Mouse (Mus musculus): ENCODE measurements around the gene Pear1. TPM values are rescaled to one million over a fixed set of nuclear protein-coding genes. Genes with fewer than 3 reads are reported as not detected.
"Not testable (repeated sequence)": the region's sequence is repeated elsewhere in the genome, so short reads cannot be mapped to it uniquely, and the experiment has no call there.

The Pear1 gene
- total RNA-seq (2021): 10 to 100 TPM; 19.5 to 22.5 TPM

- intact Hi-C loops (cut with DNase I); DNase-seq: not testable (repeated sequence)
These were observed at the start of gene Pear1 for GRCm38 (mm10) chr3:87824206-87824605. Gene Pear1 (minus strand): TSS chr3:87824306.

- intact Hi-C loops (cut with DNase I); DNase-seq: not testable (repeated sequence)
These were observed 40.0 kb upstream of the Pear1 start for GRCm38 (mm10) chr3:87864111-87864510.

- DNase-seq: peak; percentile 60 to 64
- intact Hi-C loops (cut with DNase I): loop anchor here (5.0 kb wide), 1 partner anchor 63 kb away; the partner anchor contains the start of genes Insrr and Ntrk1
These were observed 35.7 kb upstream of the Pear1 start for GRCm38 (mm10) chr3:87859813-87860212.

- DNase-seq: no peak
- intact Hi-C loops (cut with DNase I): loop anchor here (5.0 kb wide), 1 partner anchor 60 kb away; the partner anchor contains the start of genes Insrr and Ntrk1
These were observed 33.6 kb upstream of the Pear1 start for GRCm38 (mm10) chr3:87857666-87858065.

GRCm38 (mm10) chr3:87855936-87856335, 31.8 kb upstream of the Pear1 start:
- DNase-seq: peak; percentile 23 to 41

GRCm38 (mm10) chr3:87854795-87855568, 30.9 kb upstream of the Pear1 start:
- peak; percentile 18 to 29 for DNase-seq
- intact Hi-C loops (cut with DNase I): loop anchor here (5.0 kb wide), 1 partner anchor 58 kb away; the partner anchor contains the start of genes Insrr and Ntrk1

More at GRCm38 (mm10) chr3:87855936-87856335, 31.8 kb upstream of the Pear1 start:
- intact Hi-C loops (cut with DNase I): loop anchor here (5.0 kb wide), 1 partner anchor 59 kb away; the partner anchor contains the start of genes Insrr and Ntrk1

GRCm38 (mm10) chr3:87849117-87849516, 25.0 kb upstream of the Pear1 start:
- no peak for DNase-seq
- intact Hi-C loops (cut with DNase I): no loop called here

GRCm38 (mm10) chr3:87847680-87848079, 23.6 kb upstream of the Pear1 start:
- no peak for DNase-seq
- intact Hi-C loops (cut with DNase I): no loop called here

GRCm38 (mm10) chr3:87846650-87847110, 22.6 kb upstream of the Pear1 start, which contains the start of gene Sh2d2a:
Gene Sh2d2a (plus strand): TSS chr3:87846755.
- DNase-seq: no peak
- intact Hi-C loops (cut with DNase I): no loop called here

- intact Hi-C loops (cut with DNase I): no loop called here
- DNase-seq: no peak
These were observed 22.1 kb upstream of the Pear1 start for GRCm38 (mm10) chr3:87846186-87846585.

GRCm38 (mm10) chr3:87844981-87845380, 20.9 kb upstream of the Pear1 start:
- intact Hi-C loops (cut with DNase I): no loop called here
- DNase-seq: no peak

- intact Hi-C loops (cut with DNase I): no loop called here
- no peak for DNase-seq
These were observed 16.8 kb upstream of the Pear1 start for GRCm38 (mm10) chr3:87840858-87841257.

GRCm38 (mm10) chr3:87838622-87839021, 14.5 kb upstream of the Pear1 start:
- DNase-seq: peak; percentile 79 to 87
- intact Hi-C loops (cut with DNase I): loop anchor here (1.0 to 2.0 kb wide), 3 partner anchors 22 to 66 kb away; partner anchors contain the start of gene Insrr

GRCm38 (mm10) chr3:87833482-87833881, 9.4 kb upstream of the Pear1 start:
- DNase-seq: no peak
- intact Hi-C loops (cut with DNase I): no loop called here

- intact Hi-C loops (cut with DNase I): no loop called here
- no peak for DNase-seq
These were observed 8.2 kb upstream of the Pear1 start for GRCm38 (mm10) chr3:87832109-87832859.

GRCm38 (mm10) chr3:87829025-87829424, 4.9 kb upstream of the Pear1 start:
- intact Hi-C loops (cut with DNase I): no loop called here
- DNase-seq: no peak

GRCm38 (mm10) chr3:87828435-87828834, 4.3 kb upstream of the Pear1 start:
- intact Hi-C loops (cut with DNase I): no loop called here
- no peak for DNase-seq

GRCm38 (mm10) chr3:87818226-87818625, 5.9 kb downstream of the Pear1 start:
- intact Hi-C loops (cut with DNase I): no loop called here
- no peak for DNase-seq

GRCm38 (mm10) chr3:87816646-87817093, 7.4 kb downstream of the Pear1 start:
- intact Hi-C loops (cut with DNase I): loop anchor here (1.0 to 2.0 kb wide), 4 partner anchors 20 to 61 kb away; partner anchors contain the start of gene Insrr
- DNase-seq: peak; percentile 76 to 78

GRCm38 (mm10) chr3:87816166-87816565, 7.9 kb downstream of the Pear1 start:
- DNase-seq: no peak
- intact Hi-C loops (cut with DNase I): loop anchor here (1.0 to 2.0 kb wide), 4 partner anchors 20 to 61 kb away; partner anchors contain the start of gene Insrr

GRCm38 (mm10) chr3:87812873-87813272, 11.2 kb downstream of the Pear1 start:
- DNase-seq: no peak
- intact Hi-C loops (cut with DNase I): no loop called here
